In genomic region chr9:96644002-96644401, GRCm38 (mm10) we compare ENCODE assay signal across 8 mouse cellular contexts. TPM values are rescaled to one million over a fixed set of nuclear protein-coding genes. Genes with fewer than 3 reads are reported as not detected.
A peak's percentile ranks its signal among the peaks of the same experiment; 100 is the strongest.
DNase-seq lines count a peak whose midpoint lies in the region; ATAC-seq and TF ChIP-seq lines count a peak whose summit lies in the region.
"Not testable (repeated sequence)": the region's sequence is repeated elsewhere in the genome, so short reads cannot be mapped to it uniquely, and the experiment has no call there.

No protein-coding gene starts in this region.

- H3K9ac ChIP-seq in MEL (ENCODE audit: control insufficient read depth, low read depth, low read length, poor library complexity, severe bottlenecking): not testable (repeated sequence)

- H3K27ac ChIP-seq in MEL (ENCODE audit: control insufficient read depth, low read depth, low read length): not testable (repeated sequence)

- not testable (repeated sequence) for H3K79me2 ChIP-seq in MEL (ENCODE audit: control insufficient read depth, insufficient read depth, low read length, poor library complexity)

- not testable (repeated sequence) for H3K36me3 ChIP-seq in MEL (ENCODE audit: control insufficient read depth in 1 of 2, insufficient read depth in 2 of 2, low read length in 2 of 2)

- not testable (repeated sequence) for H3K9me3 ChIP-seq in MEL (replicated peaks; ENCODE audit: insufficient read depth, low read length)

- not testable (repeated sequence) for TF ChIP-seq CTCF in MEL (IDR thresholded peaks at IDR 0.05 in 2 of 3, conservative IDR thresholded peaks at IDR 0.05 in 1 of 3; ENCODE audit: control insufficient read depth in 1 of 3, insufficient read depth in 1 of 3, low read depth in 2 of 3, low read length in 3 of 3, poor library complexity in 1 of 3, severe bottlenecking in 1 of 3)

- H3K4me1 ChIP-seq in MEL (ENCODE audit: control insufficient read depth in 1 of 2, insufficient read depth in 2 of 2, low read length in 2 of 2): peaks cover 8 to 14% of the 10 kb centered on the region in 2 experiments

- TF ChIP-seq EP300 in MEL (IDR thresholded peaks at IDR 0.05; ENCODE audit: low read depth in 1 of 2, low read length in 2 of 2): 0 out of 4 replicates have a peak, but pooled peaks of 1 of the 2 experiments have one; percentile 12

- H3K4me3 ChIP-seq in MEL (ENCODE audit: control insufficient read depth in 1 of 2, insufficient read depth in 1 of 2, low read depth in 2 of 2, low read length in 2 of 2): not testable (repeated sequence)

- not testable (repeated sequence) for TF ChIP-seq POLR2A in MEL (IDR thresholded peaks at IDR 0.05; ENCODE audit: control insufficient read depth in 1 of 2, insufficient read depth in 1 of 2, low read depth in 1 of 2, low read length in 2 of 2, poor library complexity in 1 of 2)

- ATAC-seq in common myeloid progenitor, adult 5-6 weeks (replicated peaks; ENCODE audit: low read depth, poor library complexity, severe bottlenecking): peak; percentile 53
- ATAC-seq in granulocyte monocyte progenitor cell, adult 5-6 weeks (replicated peaks; ENCODE audit: poor library complexity, severe bottlenecking): peak; percentile 68
- ATAC-seq in hematopoietic stem cell, adult 5-6 weeks (replicated peaks in 1 of 2; ENCODE audit: insufficient read depth in 1 of 2, low FRiP score in 2 of 2, low TSS enrichment in 1 of 2, low read depth in 1 of 2, poor library complexity in 2 of 2, severe bottlenecking in 2 of 2): peak; percentile 35 to 52; a peak in 2 of 4 replicates
- ATAC-seq in megakaryocyte, adult 5-6 weeks (ENCODE audit: poor library complexity, severe bottlenecking): peak; percentile 86
- peak; percentile 78 for ATAC-seq in megakaryocyte progenitor cell, adult 5-6 weeks (replicated peaks; ENCODE audit: poor library complexity)
- ATAC-seq in neutrophil, adult 5-6 weeks (ENCODE audit: extremely low read depth, insufficient number of reproducible peaks, low FRiP score, poor library complexity, severe bottlenecking): peak; percentile 70

- not testable (repeated sequence) for TF ChIP-seq RAD21 in MEL (IDR thresholded peaks at IDR 0.05; ENCODE audit: low read depth, low read length)

- H3K27me3 ChIP-seq in MEL (ENCODE audit: control insufficient read depth in 1 of 2, insufficient read depth in 2 of 2, low read length in 2 of 2): not testable (repeated sequence)

- DNase-seq in 416B (ENCODE audit: low read depth) (peak; percentile 76), MEL (ENCODE audit: low read depth, low spot score) (peak; percentile 47)

TF ChIP-seq in MEL, 35 proteins besides CTCF, POLR2A, EP300 and RAD21:
- TF ChIP-seq TBP (IDR thresholded peaks at IDR 0.05; ENCODE audit: low read depth, low read length) (peak; percentile 82), ZNF384 (IDR thresholded peaks at IDR 0.05; ENCODE audit: low read depth, low read length) (peak; percentile 84)

RNA-seq across cellular contexts. Expression of gene Rasa2, which starts 12.6 kb away (rescaled TPM):
- 9.5 and 11.3 TPM in 2 replicates for total RNA-seq in MEL (2012; rRNA removed)
- 10 to 100 TPM in 1 of 2 experiments, not detected in 1; 11.3 TPM for polyA plus RNA-seq in MEL (2012; ENCODE audit: insufficient read depth in 1 of 2, insufficient read length in 2 of 2, low read depth in 1 of 2, low replicate concordance in 2 of 2, missing spikeins in 1 of 2)
- 5.5 and 11.3 TPM in 2 replicates for total RNA-seq in common myeloid progenitor, adult 5-6 weeks (2017)
- 16.3 and 18.3 TPM in 2 replicates for total RNA-seq in granulocyte monocyte progenitor cell, adult 5-6 weeks (2014; fragmentation: Nextera tagmentation)
- 21.9 and 25.5 TPM in 2 replicates for total RNA-seq in granulocyte monocyte progenitor cell, adult 5-6 weeks (2017)
- 12.4 and 20.4 TPM in 2 replicates for total RNA-seq in hematopoietic stem cell, adult 5-6 weeks (2017)
- total RNA-seq in megakaryocyte, adult 5-6 weeks (2015): 14.5 and 16.9 TPM in 2 replicates
- total RNA-seq in megakaryocyte, adult 5-6 weeks (2017): 12.2 and 15.2 TPM in 2 replicates
- total RNA-seq in megakaryocyte progenitor cell, adult 5-6 weeks (2015): 27.4 and 31.1 TPM in 2 replicates
- 20.8 and 23.5 TPM in 2 replicates for total RNA-seq in megakaryocyte progenitor cell, adult 5-6 weeks (2017)
- 61.8 and 77.9 TPM in 2 replicates for total RNA-seq in neutrophil, adult 5-6 weeks (2017)
